Mouse (Mus musculus) cerebellum, postnatal 36 days (tissue): ENCODE measurements around the gene Pik3r1.
A peak's percentile ranks its signal among the peaks of the same experiment; 100 is the strongest.

Experiments
- DNase-seq, 2 experiments: peaks; one replicate each; pipeline ENCODE4 v3.0.0; 2021 to 2022; ENCODE audit warnings: mixed read lengths in 2 of 2

The Pik3r1 gene

GRCm38 (mm10) chr13:101767809-101768629 is at the start of gene Pik3r1:
Pik3r1 (minus strand) TSS chr13:101768217.
- peak; percentile 92 to 97 for DNase-seq

GRCm38 (mm10) chr13:101813267-101813900 is 45.4 kb upstream of the Pik3r1 start:
- DNase-seq, result no peak

GRCm38 (mm10) chr13:101812341-101812740 is 44.3 kb upstream of the Pik3r1 start:
- DNase-seq, result no peak

- peak in 1 of 2 experiments; percentile 20 for DNase-seq
Measured at GRCm38 (mm10) chr13:101811882-101812281, 43.9 kb upstream of the Pik3r1 start.

GRCm38 (mm10) chr13:101810667-101811066 is 42.6 kb upstream of the Pik3r1 start:
- peak; percentile 9 to 11 for DNase-seq

- no peak for DNase-seq
Measured at GRCm38 (mm10) chr13:101809796-101810195, 41.8 kb upstream of the Pik3r1 start.

- DNase-seq, result no peak
Measured at GRCm38 (mm10) chr13:101805559-101806091, 37.6 kb upstream of the Pik3r1 start.

GRCm38 (mm10) chr13:101801372-101802186 is 33.6 kb upstream of the Pik3r1 start:
- DNase-seq, result peak; percentile 45 to 55

- no peak for DNase-seq
Measured at GRCm38 (mm10) chr13:101800833-101801371, 32.9 kb upstream of the Pik3r1 start.

- DNase-seq, result no peak
Measured at GRCm38 (mm10) chr13:101800021-101800596, 32.1 kb upstream of the Pik3r1 start.

- no peak for DNase-seq
Measured at GRCm38 (mm10) chr13:101799318-101799717, 31.3 kb upstream of the Pik3r1 start.

- DNase-seq, result no peak
Measured at GRCm38 (mm10) chr13:101798522-101798921, 30.5 kb upstream of the Pik3r1 start.

GRCm38 (mm10) chr13:101796983-101797382 is 29.0 kb upstream of the Pik3r1 start:
- DNase-seq, result no peak

GRCm38 (mm10) chr13:101785705-101786104 is 17.7 kb upstream of the Pik3r1 start:
- DNase-seq, result no peak

- no peak for DNase-seq
Measured at GRCm38 (mm10) chr13:101784651-101785289, 16.8 kb upstream of the Pik3r1 start.

GRCm38 (mm10) chr13:101779011-101779410 is 11.0 kb upstream of the Pik3r1 start:
- DNase-seq, result no peak

- no peak for DNase-seq
Measured at GRCm38 (mm10) chr13:101777851-101778250, 9.8 kb upstream of the Pik3r1 start.

- DNase-seq, result no peak
Measured at GRCm38 (mm10) chr13:101771071-101771470, 3.1 kb upstream of the Pik3r1 start.

- no peak for DNase-seq
Measured at GRCm38 (mm10) chr13:101769955-101770354, 1.9 kb upstream of the Pik3r1 start.

- peak; percentile 67 to 70 for DNase-seq
Measured at GRCm38 (mm10) chr13:101768630-101768991, 594 bp upstream of the Pik3r1 start.

GRCm38 (mm10) chr13:101767013-101767808 is 806 bp downstream of the Pik3r1 start:
- DNase-seq, result peak; percentile 33 to 42
